Mouse (Mus musculus) natural killer cell, adult 2 months (primary cell): ENCODE data around the gene Tnp1.

Experiments
- DNase-seq, 2 experiments: peaks; one replicate each; pipeline ENCODE4 v3.0.0; 2022; ENCODE audit warnings: low spot score in 2 of 2

Tnp1 gene

GRCm38 (mm10) chr1:73015731-73016130 lies at the start of gene Tnp1:
Gene Tnp1 (minus strand): TSS chr1:73015909.
- no peak for DNase-seq

- no peak for DNase-seq
Measured at GRCm38 (mm10) chr1:73064336-73064735, 48.6 kb upstream of the Tnp1 start.

GRCm38 (mm10) chr1:73061491-73062233 lies 46.0 kb upstream of the Tnp1 start:
- no peak for DNase-seq

GRCm38 (mm10) chr1:73060271-73060670 lies 44.6 kb upstream of the Tnp1 start:
- no peak for DNase-seq

- no peak for DNase-seq
Measured at GRCm38 (mm10) chr1:73056266-73057001, 40.7 kb upstream of the Tnp1 start.

GRCm38 (mm10) chr1:73055820-73056219 lies 40.1 kb upstream of the Tnp1 start:
- DNase-seq, result no peak

- DNase-seq, result no peak
Measured at GRCm38 (mm10) chr1:73055206-73055605, 39.5 kb upstream of the Tnp1 start.

GRCm38 (mm10) chr1:73053545-73054326 lies 38.0 kb upstream of the Tnp1 start:
- DNase-seq, result no peak

GRCm38 (mm10) chr1:73046896-73047672 lies 31.4 kb upstream of the Tnp1 start:
- DNase-seq, result no peak

GRCm38 (mm10) chr1:73045948-73046685 lies 30.4 kb upstream of the Tnp1 start:
- DNase-seq, result no peak

- DNase-seq, result no peak
Measured at GRCm38 (mm10) chr1:73043671-73044070, 28.0 kb upstream of the Tnp1 start.

GRCm38 (mm10) chr1:73040691-73041425 lies 25.1 kb upstream of the Tnp1 start:
- DNase-seq, result no peak

- DNase-seq, result no peak
Measured at GRCm38 (mm10) chr1:73038532-73038931, 22.8 kb upstream of the Tnp1 start.

- DNase-seq, result no peak
Measured at GRCm38 (mm10) chr1:73036536-73036935, 20.8 kb upstream of the Tnp1 start.

GRCm38 (mm10) chr1:73035726-73036125 lies 20.0 kb upstream of the Tnp1 start:
- DNase-seq, result no peak

GRCm38 (mm10) chr1:73032491-73032890 lies 16.8 kb upstream of the Tnp1 start:
- no peak for DNase-seq

GRCm38 (mm10) chr1:73028741-73029140 lies 13.0 kb upstream of the Tnp1 start:
- DNase-seq, result no peak

GRCm38 (mm10) chr1:73027381-73027780 lies 11.7 kb upstream of the Tnp1 start:
- no peak for DNase-seq

- DNase-seq, result no peak
Measured at GRCm38 (mm10) chr1:73026786-73027299, 11.1 kb upstream of the Tnp1 start.

- no peak for DNase-seq
Measured at GRCm38 (mm10) chr1:73026157-73026556, 10.4 kb upstream of the Tnp1 start.
